Mouse (Mus musculus) hematopoietic stem cell, adult 5-6 weeks (primary cell): ENCODE measurements around the gene Tmem132c. TPM values are rescaled to one million over a fixed set of nuclear protein-coding genes. Genes with fewer than 3 reads are reported as not detected.

Source experiments
- ATAC-seq, 2 experiments: fragments of 125-278 bp in 1 of 2; replicated peaks in 1 of 2; 2 replicates each; pipeline ENCODE4 v1.8.0; 2016 to 2017; ENCODE audit warnings: inconsistent platforms in 2 of 2, mild to moderate bottlenecking in 2 of 2, moderate number of reproducible peaks in 2 of 2, low read depth in 1 of 2, moderate TSS enrichment in 1 of 2; ENCODE audit not compliant: low FRiP score in 2 of 2, poor library complexity in 2 of 2, severe bottlenecking in 2 of 2, insufficient read depth in 1 of 2, low TSS enrichment in 1 of 2
- total RNA-seq: library from RNA; stranded (forward); fragments of 172-1452, 232-1000 nt; gene quantifications from 2 replicates; pipeline ENCODE4 v1.2.3, GENCODE M21; 2017

Tmem132c gene
- not detected in 2 replicates for total RNA-seq

- peak in 1 of 2 experiments; percentile 36; a peak in 2 of 4 replicates for ATAC-seq
Observed at GRCm38 (mm10) chr5:127241136-127241924, at the start of gene Tmem132c. Gene Tmem132c, plus strand, starts transcription at chr5:127241808.

DNA sequence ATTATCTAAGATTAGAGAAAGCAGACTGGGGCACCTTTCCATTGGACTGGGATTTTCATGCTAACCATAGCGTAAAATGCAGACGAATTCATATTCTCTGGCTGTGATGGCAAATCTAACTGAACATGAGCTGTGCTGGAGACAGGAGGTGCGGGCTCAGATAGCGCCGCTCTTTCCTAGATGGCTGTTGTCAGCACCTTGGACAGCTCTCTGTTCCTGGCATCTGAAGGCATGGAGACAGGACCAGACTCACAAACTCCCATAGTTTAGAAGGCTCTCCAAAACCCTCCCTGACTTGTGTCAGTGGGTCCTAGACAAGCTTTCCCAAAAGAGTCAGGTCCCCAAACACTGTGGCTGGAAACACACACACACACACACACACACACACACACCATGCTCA, 49.7 kb upstream of the Tmem132c start:
- ATAC-seq, result no peak

DNA sequence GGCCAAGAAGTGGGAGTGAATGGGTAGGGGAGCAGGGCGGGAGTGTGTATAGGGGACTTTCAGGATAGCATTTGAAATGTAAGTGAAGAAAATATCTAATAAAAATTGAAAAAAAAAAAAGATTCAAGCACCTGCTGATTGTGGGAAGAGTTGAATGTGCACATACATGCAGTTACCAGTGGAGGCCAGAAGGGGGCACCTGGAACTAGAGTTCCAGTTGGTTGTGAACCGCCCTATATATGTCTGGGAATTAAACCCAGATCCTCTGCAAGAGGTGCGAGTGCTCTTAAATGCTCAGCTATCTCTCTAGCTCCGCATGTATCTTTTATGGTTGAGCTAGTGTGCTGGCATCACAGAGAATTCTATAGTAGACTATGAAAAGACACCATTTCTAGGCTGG, 42.8 kb upstream of the Tmem132c start:
- ATAC-seq, result no peak

- ATAC-seq, result no peak
Observed at GRCm38 (mm10) chr5:127204881-127205280, 36.7 kb upstream of the Tmem132c start.

DNA sequence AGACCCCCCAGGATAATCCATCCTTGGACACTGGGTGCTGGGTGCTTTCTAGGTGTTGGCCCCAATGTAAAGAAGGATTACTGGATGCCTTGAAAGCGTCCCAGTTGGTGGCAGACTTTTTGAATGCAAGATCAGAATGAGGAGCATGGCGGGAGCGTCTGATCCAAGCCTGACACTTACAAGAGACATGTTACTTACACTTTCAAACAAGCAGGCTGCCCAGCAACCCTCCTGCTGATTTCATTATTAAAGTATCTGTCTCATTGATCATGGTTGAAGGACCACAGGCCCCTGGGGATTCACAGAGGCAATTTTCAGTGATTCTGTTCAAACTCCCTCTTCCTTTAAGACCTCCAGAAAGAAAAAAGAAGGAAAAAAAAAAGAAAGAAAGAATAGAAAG, 25.2 kb upstream of the Tmem132c start:
- no peak for ATAC-seq

DNA sequence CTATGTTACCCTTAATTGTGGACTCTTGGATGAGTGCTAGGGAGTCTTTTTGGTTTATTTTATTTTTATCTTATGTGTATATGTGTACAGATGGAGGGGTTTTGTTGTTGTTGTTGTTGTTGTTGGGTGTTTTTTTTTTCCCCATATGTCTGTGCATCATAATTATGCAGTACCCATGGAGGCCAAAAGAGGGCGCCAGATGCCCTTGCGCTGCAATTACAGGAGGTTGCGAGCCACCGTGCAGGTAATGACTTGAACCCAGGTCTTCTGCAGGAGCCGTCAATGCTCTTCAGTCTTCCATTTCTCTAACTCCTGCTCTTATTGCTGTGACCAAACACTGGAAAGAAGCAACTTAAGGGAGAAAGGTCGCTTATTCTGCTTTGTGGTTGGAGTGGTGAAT, 23.9 kb upstream of the Tmem132c start:
- ATAC-seq, result no peak

- ATAC-seq, result no peak
Observed at GRCm38 (mm10) chr5:127227929-127228595, 13.5 kb upstream of the Tmem132c start.

- no peak for ATAC-seq
Observed at GRCm38 (mm10) chr5:127234715-127235114, 6.9 kb upstream of the Tmem132c start.

- peak; percentile 53 to 74; a peak in 2 of 4 replicates for ATAC-seq
Observed at GRCm38 (mm10) chr5:127235203-127235602, 6.4 kb upstream of the Tmem132c start.

- ATAC-seq, result no peak
Observed at GRCm38 (mm10) chr5:127239706-127240105, 1.9 kb upstream of the Tmem132c start.

DNA sequence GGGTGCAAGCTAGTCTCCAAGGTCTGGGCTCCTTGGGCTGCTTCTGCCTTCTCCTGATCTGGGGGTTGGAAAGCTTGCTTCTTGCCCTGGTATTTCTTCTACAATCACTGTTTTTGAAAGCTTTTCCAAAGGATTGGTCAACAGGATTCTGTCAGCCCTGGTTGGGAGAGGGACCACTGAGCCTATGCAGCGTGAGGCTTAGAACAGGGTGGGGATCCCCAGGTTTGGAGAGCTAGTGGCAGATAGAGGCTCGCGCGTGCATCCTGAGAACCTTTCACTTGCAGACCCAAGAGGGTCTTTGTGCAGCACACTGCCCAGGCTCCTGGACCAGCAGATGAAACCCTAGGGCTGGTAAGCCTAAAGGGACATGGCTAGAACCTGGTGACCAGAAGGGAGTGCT, 962 bp upstream of the Tmem132c start:
- ATAC-seq, result no peak

DNA sequence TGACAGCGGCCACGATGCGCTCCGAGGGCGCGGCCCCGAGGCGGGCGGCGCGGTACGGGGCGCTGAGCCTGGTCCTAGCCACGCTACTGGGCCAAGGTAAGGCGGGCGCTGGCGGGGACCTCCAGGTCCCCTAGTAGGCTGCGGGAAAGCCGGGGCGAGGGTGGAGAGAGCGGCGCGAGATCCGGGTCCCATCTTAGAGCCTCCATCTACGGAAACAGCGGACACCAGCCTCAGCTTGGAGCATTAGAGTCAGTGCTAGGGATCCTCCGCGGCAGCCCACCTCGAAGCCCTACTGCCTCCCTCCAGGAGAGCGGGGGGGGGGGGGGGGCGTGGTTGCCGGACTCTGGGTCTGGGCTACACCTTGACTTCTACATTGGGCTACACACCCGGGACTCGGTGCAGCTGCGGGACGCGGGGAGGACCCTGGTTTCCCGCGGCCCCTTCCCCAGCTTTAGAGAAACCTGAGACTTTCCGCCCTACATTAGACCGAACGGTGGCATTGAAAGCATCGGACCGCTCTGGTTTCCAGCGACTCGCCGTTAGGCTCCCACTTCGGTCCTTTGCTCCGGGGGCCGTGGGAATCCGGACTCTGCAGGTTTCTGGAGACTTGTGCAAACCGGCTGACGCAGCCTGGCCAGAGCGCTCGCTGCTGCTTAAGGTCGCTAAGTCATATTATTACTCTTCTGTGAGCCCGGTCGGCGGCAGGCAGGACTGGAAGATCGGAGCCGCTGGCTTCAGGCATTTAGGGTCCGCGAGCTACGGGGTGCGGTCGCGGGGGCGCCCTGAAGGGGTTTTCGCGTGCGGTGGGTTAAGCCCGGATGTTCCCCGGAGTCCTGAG, 536 bp downstream of the Tmem132c start:
- no peak; a peak in 1 of 4 replicates for ATAC-seq

- no peak for ATAC-seq
Observed at GRCm38 (mm10) chr5:127242763-127243160, 1.2 kb downstream of the Tmem132c start.

DNA sequence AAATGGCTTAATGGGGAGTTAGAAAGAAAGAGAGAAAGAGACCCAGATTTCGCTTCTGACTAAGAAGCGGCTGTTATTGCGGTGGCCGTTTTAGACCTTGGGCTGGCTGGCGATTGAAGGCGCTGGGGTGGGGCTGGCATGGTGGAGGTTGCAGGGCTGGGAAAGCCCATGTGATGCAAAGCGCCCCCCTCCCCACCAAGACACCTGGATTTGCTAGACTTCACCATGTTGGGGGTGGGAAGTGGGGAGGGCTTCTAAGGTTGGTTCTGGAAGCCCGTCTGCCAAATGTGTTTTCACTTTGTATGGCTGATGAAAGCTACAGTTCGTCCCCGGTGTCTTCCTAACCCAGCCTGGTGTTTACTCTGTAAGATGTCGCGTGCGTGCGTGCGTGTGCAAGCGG, 1.6 kb downstream of the Tmem132c start:
- ATAC-seq, result no peak

GRCm38 (mm10) chr5:127243611-127244010, 2.0 kb downstream of the Tmem132c start:
- ATAC-seq, result no peak

- ATAC-seq, result no peak
Observed at GRCm38 (mm10) chr5:127253263-127253662, 11.7 kb downstream of the Tmem132c start.

DNA sequence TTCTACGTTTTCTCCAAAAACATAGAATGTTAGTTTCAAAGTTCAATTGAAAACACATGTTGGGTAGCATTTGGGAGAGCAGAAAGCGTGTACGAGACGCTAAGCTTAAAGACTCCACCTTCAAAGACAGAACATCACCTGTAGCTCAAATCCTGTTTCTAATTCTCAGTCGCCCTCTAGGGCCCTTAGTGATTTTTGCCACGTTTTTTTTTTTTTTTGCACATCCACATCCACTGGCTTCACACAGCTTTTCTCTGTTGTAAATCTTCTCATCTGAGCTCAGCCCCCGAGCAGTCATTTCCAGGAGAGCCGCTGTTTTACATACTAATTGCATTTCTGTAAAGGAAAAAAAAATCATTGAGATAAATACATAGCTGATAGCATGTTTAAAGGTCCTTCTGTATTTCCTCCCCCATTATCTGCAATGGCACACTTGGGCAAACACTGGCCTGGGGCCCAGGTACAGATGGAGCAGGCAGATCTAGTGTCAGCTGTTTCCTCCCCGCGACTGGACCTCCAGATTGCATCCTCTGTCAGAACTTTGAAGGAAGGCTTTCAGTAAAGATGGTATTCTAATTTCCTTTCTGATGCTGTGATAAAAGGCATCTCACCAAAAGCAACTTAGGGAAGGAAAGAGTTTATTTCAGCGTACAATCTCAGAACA, 15.5 kb downstream of the Tmem132c start:
- no peak for ATAC-seq
